8 mouse cellular contexts compared by ENCODE assay signal in the genomic region with DNA sequence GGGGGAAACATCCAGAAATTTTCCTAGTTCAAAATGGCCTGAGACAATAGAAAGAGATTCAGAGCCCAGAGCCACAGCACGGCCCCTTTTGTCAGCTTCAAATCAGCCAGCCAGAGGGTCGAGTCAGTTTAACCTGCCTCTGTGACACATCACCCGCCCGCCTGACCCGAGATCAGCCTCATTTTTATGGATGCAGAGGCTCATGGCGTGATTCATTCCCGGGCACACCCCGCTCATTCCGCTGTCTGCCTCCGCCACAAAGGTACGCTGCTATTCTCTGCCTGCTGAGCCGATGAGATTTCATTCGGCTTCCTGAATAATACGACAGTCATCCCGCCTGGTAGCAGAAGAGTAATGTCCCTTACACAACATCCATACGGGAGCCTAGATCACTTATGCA.
A peak's percentile ranks its signal among the peaks of the same experiment; 100 is the strongest.
DNase-seq lines count a peak whose midpoint lies in the region; ATAC-seq lines count a peak whose summit lies in the region.

No protein-coding gene starts in this region.

- no peaks in the 10 kb centered on the region for H3K27me3 ChIP-seq in embryonic facial prominence, embryonic 12.5 days
- no peaks in the 10 kb centered on the region for H3K27me3 ChIP-seq in neural tube, embryonic 13.5 days

- H3K27ac ChIP-seq in embryonic facial prominence, embryonic 12.5 days: no peak overlapping the region
- H3K27ac ChIP-seq in neural tube, embryonic 13.5 days (replicated peaks): peak overlapping the region; percentile 97

- no peaks in the 10 kb centered on the region for H3K36me3 ChIP-seq in embryonic facial prominence, embryonic 12.5 days
- H3K36me3 ChIP-seq in neural tube, embryonic 13.5 days: no peaks in the 10 kb centered on the region

- no peaks in the 10 kb centered on the region for H3K9me3 ChIP-seq in embryonic facial prominence, embryonic 12.5 days
- H3K9me3 ChIP-seq in neural tube, embryonic 13.5 days: no peaks in the 10 kb centered on the region

- 11% methylated on average over 16 of the region's 16 CpGs for WGBS in embryonic facial prominence, embryonic 12.5 days
- 4% methylated on average over 16 of the region's 16 CpGs for WGBS in neural tube, embryonic 13.5 days

- peaks cover 13% of the 10 kb centered on the region; the same call in 1 of the 2 replicates for H3K4me1 ChIP-seq in embryonic facial prominence, embryonic 12.5 days
- H3K4me1 ChIP-seq in neural tube, embryonic 13.5 days (replicated peaks): peaks cover 47% of the 10 kb centered on the region

- H3K4me2 ChIP-seq in embryonic facial prominence, embryonic 12.5 days (replicated peaks): peak overlapping the region; percentile 54
- H3K4me2 ChIP-seq in neural tube, embryonic 13.5 days: peak overlapping the region; percentile 55

- peak overlapping the region; percentile 23; the same call in 1 of the 2 replicates for H3K4me3 ChIP-seq in embryonic facial prominence, embryonic 12.5 days
- H3K4me3 ChIP-seq in neural tube, embryonic 13.5 days: peak overlapping the region; percentile 25

- no peak overlapping the region for H3K9ac ChIP-seq in embryonic facial prominence, embryonic 12.5 days
- H3K9ac ChIP-seq in neural tube, embryonic 13.5 days: peak overlapping the region; percentile 71

- ATAC-seq in embryonic facial prominence, embryonic 12.5 days (ENCODE audit: insufficient number of reproducible peaks, insufficient read depth, low FRiP score, low TSS enrichment): no peak
- ATAC-seq in neural tube, embryonic 13.5 days (ENCODE audit: low read depth): peak; percentile 61
- ATAC-seq in inflammation-experienced regulatory T-cells, adult 6 months: no peak

- DNase-seq in cerebellum, postnatal 14 days: peak; percentile 26 to 30
- DNase-seq in cerebellum, adult 18-20 months: no peak
- peak; percentile 16 for DNase-seq in 3T3-L1 (ENCODE audit: low read depth, low spot score)
- DNase-seq in layer of hippocampus, adult 9-11 months: peak; percentile 17
- no peak for DNase-seq in kidney, adult 11 months

Comparison
In these comparisons a context has a peak if more than half of its experiments do, and no peak if none do; other contexts are left out.
1. DNase-seq: peak in cerebellum, postnatal 14 days (2 of 2), 3T3-L1 (single experiment) and layer of hippocampus, adult 9-11 months (single experiment); none in cerebellum, adult 18-20 months (0 of 2) and kidney, adult 11 months (single experiment).